Mouse (Mus musculus) kidney, embryonic 15.5 days (tissue): Measurements from ENCODE around the gene Tmem216. TPM values are rescaled to one million over a fixed set of nuclear protein-coding genes. Genes with fewer than 3 reads are reported as not detected.
A peak's percentile ranks its signal among the peaks of the same experiment; 100 is the strongest.

ENCODE experiments used
- ATAC-seq: fragments of 200-750 bp; cut with Nextera tagmentation; replicated peaks from 2 replicates; pipeline ENCODE4 v1.8.0; 2017; ENCODE audit warnings: moderate TSS enrichment; ENCODE audit not compliant: low FRiP score
- H3K27ac ChIP-seq: fragments of 300-500 bp; sonication (generic); 2 replicates; pipeline ENCODE4 v1.5.1; 2015; ENCODE audit warnings: mild to moderate bottlenecking, inconsistent platforms
- H3K27me3 ChIP-seq: fragments of 300-500 bp; sonication (generic); 2 replicates; pipeline ENCODE4 v1.6.1; 2015; ENCODE audit warnings: inconsistent platforms
- H3K36me3 ChIP-seq: fragments of 300-500 bp; sonication (generic); 2 replicates; pipeline ENCODE4 v1.6.1; 2015; ENCODE audit warnings: inconsistent platforms
- H3K4me1 ChIP-seq: fragments of 300-500 bp; sonication (generic); 2 replicates; pipeline ENCODE4 v1.6.1; 2015; ENCODE audit warnings: inconsistent platforms
- H3K4me2 ChIP-seq: fragments of 300-500 bp; sonication (generic); 2 replicates; pipeline ENCODE4 v1.6.1; 2015; ENCODE audit warnings: moderate library complexity, mild to moderate bottlenecking, inconsistent platforms
- H3K4me3 ChIP-seq: fragments of 300-500 bp; sonication (generic); replicated peaks from 2 replicates; pipeline ENCODE4 v1.5.1; 2015; ENCODE audit warnings: mild to moderate bottlenecking, inconsistent platforms
- H3K9ac ChIP-seq: fragments of 300-500 bp; sonication (generic); 2 replicates; pipeline ENCODE4 v1.6.1; 2015; ENCODE audit warnings: mild to moderate bottlenecking, inconsistent platforms
- H3K9me3 ChIP-seq: fragments of 300-500 bp; sonication (generic); replicated peaks from 2 replicates; pipeline ENCODE4 v1.6.1; 2016; ENCODE audit warnings: inconsistent platforms
- WGBS: fragments of 180-500 bp; shearing (Covaris S2); methylation state at CpG from one replicate; pipeline ENCODE4 v1.1.7; 2015; ENCODE audit warnings: mixed read lengths; 5-methylcytosine and 5-hydroxymethylcytosine counted together
- polyA plus RNA-seq: library from polyadenylated mRNA; unstranded; fragments of >200 nt; fragmentation: Nextera tagmentation; extraction: Ambion mirVana; gene quantifications from 2 replicates; pipeline ENCODE4 v1.2.1, GENCODE M21; 2015

Gene Tmem216
- 47.1 and 51.6 TPM in 2 replicates for polyA plus RNA-seq

DNA sequence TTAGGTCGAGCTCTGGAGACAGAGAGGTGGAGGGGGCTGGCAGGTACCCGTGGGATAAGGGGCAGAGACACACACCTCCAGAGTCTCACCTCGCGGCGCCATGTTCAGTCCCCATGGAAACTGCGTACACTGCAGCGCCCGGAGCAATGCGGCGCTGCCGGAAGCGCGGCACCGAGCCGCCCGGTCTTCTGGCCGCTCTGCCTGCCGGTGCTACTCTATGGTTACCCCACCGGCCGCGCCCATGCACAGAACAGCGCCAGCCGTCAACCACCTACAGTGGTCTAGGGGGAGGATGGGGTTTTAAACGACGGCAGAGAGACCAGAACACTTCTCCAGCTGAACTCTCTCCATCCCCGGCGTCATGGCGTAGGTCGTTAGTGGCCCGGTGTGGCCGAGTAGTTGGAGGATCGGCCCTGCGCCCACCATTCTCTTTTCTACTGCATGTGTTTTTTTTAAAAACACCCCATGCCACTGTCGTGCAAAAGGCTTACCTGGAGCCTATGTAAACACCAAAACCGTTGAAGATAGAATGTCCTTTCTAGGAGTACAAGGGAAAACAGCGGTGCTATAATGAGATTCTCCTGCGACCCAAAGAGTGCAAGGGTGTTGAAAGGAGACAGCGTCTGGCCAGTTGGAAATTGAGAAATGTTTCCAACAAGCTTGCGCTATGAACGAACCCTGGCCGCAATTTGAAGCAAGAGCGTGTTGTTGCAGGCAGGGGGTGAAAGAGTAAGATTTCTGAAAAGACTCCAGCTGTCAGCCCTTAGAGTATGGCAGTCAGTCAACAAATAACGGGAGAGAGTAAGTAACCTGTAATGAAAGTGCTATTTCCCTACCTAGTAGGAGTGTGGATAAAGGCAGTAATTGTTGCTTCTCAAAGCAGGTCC, at the start of gene Tmem216:
Tmem216 (minus strand) TSS at position 615 of the 887 bp plus-strand sequence.
- H3K9ac ChIP-seq: peak within 1 kb of the TSS; percentile 61
- H3K27me3 ChIP-seq: no peaks in the 10 kb centered on the region
- H3K36me3 ChIP-seq: peaks cover 18% of the 10 kb centered on the region
- peak within 1 kb of the TSS; percentile 72 for H3K4me2 ChIP-seq
- WGBS: 1% methylated on average over 43 of the region's 43 CpGs
- peak within 1 kb of the TSS; percentile 72 for H3K4me3 ChIP-seq
- peak within 1 kb of the TSS; percentile 77 for H3K27ac ChIP-seq
- peak; percentile 97 for ATAC-seq
- peaks cover 15% of the 10 kb centered on the region for H3K4me1 ChIP-seq
- no peaks in the 10 kb centered on the region for H3K9me3 ChIP-seq

DNA sequence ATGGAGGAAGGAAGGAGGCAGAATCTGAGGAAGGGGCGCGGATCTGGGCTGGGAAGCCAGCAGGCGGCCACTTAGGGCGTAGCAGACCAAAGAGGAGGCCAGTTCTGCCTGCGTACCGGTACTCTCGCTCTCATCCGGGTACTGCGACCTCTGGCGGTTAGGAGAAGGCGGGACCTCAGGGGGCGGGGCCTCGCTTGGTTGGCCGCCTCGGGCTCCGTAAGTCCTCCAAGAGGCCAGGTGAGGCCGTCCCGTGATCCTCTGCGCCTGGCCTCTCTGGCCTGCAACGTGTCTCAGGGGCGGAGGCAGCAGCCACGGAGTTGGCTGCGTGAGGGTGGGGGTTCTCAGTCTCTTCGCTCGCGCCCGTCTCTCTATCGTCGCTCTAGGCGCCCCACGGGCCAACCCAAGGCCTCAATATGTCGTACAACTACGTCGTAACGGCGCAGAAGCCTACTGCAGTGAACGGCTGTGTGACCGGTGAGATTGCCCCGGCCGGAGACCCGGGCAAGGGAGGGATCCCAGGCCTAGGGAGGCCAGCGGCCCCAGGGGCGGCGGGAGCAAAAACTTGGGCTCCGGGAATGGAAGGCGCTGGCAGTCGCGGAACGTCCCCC, 49.4 kb upstream of the Tmem216 start, which contains the start of the genes Ddb1 and Tkfc:
Ddb1 (plus strand) TSS at position 35 of the 608 bp plus-strand sequence.
Tkfc (minus strand) TSS at position 362 of the 608 bp plus-strand sequence.
- Histone ChIP-seq H3K9me3 (no peaks in the 10 kb centered on the region), H3K27me3 (no peaks in the 10 kb centered on the region), H3K9ac (peak within 1 kb of the TSS; percentile 99), H3K36me3 (peaks cover 39% of the 10 kb centered on the region), H3K4me2 (peak within 1 kb of the TSS; percentile 72), H3K4me3 (peak within 1 kb of the TSS; percentile 99), H3K27ac (peak within 1 kb of the TSS; percentile 97), H3K4me1 (peaks cover 46% of the 10 kb centered on the region)
- peak; percentile 98 for ATAC-seq
- WGBS: under 1% methylated on average over 49 of the region's 49 CpGs

DNA sequence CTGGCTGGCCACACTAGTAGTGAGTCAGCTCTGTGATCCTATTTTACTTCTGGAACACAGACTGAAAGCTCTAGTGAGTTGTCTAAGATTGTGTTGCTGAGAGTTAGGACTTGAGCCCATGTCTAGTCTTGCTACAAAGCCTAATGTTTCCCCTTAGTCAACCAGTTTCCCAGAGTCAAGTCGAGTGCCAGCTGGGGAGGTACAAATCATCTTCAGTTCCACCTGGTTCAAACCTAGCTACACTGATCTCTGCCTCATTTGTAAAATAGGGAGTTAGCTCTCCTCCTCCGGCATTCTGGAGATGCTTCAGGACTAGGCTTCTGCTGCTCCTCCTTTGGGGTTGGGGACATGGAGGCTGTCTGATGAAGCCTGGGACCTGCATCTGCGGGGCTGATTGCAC, 48.5 kb upstream of the Tmem216 start:
- no peaks in the 10 kb centered on the region for H3K27me3 ChIP-seq
- H3K36me3 ChIP-seq: peaks cover 39% of the 10 kb centered on the region
- H3K9ac ChIP-seq: peak overlapping the region; percentile 71
- ATAC-seq: no peak
- H3K4me3 ChIP-seq: peak overlapping the region; percentile 99
- peak overlapping the region; percentile 72 for H3K4me2 ChIP-seq
- peak overlapping the region; percentile 97 for H3K27ac ChIP-seq
- H3K9me3 ChIP-seq: no peaks in the 10 kb centered on the region
- H3K4me1 ChIP-seq: peaks cover 46% of the 10 kb centered on the region
- WGBS: 31% methylated on average over 3 of the region's 3 CpGs

DNA sequence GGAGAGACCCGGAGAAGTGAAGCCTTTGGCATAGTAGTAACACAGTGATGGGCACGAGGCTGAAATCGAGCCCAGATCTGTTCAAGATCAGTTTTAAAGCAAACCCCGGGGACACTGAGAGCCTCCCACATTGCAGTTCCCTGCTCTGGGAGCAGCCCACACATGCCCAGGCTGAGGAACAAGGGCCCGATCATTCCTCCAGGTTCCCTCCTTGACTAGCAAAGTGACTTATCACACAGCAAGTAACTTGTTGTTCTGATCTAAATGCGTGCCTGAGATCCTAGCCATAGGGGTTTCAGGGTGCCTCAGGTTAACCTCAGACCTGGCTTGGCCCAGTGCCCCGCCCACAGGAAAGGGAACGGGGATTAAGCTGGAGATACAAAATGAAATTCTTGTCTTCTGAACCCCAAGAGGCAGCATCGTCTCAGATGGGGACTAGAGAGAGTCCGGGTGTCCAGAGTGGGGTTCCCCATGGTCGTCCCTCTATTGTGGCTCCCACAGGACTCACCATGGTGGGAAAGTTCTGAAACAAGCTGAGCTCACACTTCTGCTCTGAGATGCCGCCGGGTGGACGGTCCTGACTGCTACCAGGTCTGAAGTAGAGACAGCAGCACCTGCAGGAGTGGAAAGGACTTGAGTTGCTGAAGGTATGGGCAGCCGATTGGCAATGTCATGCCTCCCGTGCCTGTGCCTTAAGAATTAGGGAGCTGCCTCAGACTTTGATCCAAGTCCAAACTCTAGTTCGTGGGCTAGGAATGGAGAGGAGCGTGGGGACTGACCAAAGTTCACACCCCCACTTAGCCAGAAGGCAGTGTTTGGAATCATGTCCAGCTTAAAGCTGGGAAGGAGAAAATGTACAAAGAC, 47.9 kb upstream of the Tmem216 start:
- peak overlapping the region; percentile 72 for H3K4me2 ChIP-seq
- peaks cover 38% of the 10 kb centered on the region for H3K36me3 ChIP-seq
- H3K4me1 ChIP-seq: peaks cover 46% of the 10 kb centered on the region
- peak overlapping the region; percentile 97 for H3K27ac ChIP-seq
- ATAC-seq: no peak
- 73% methylated on average over 18 of the region's 18 CpGs for WGBS
- H3K27me3 ChIP-seq: no peaks in the 10 kb centered on the region
- peak overlapping the region; percentile 34; the same call in 1 of the 2 replicates for H3K4me3 ChIP-seq
- H3K9ac ChIP-seq: peak overlapping the region; percentile 71
- no peaks in the 10 kb centered on the region for H3K9me3 ChIP-seq

DNA sequence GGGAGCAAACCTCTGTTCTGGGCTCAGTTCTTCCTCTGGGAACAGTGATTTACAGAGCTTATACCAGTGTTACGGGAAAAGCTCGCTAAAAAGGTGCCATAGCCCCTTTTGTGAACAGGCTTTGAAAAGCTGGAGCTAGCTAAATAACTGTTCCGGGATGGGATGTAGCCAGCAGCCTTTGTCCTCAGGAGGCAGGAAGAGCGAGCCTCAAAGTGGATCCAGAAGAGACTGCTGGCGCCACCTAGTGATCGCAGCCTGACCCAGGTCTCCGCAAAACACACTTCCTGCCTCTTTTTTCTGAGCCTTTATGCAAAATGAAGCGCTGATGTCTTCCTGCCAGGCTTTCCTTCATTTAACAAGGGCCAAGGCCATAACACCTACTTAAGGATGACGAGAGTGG, 46.7 kb upstream of the Tmem216 start:
- Histone ChIP-seq H3K4me3 (peak overlapping the region; percentile 34), H3K36me3 (peaks cover 36% of the 10 kb centered on the region), H3K4me1 (peaks cover 42% of the 10 kb centered on the region), H3K27ac (peak overlapping the region; percentile 97), H3K9ac (peak overlapping the region; percentile 35), H3K4me2 (peak overlapping the region; percentile 72), H3K9me3 (no peaks in the 10 kb centered on the region), H3K27me3 (no peaks in the 10 kb centered on the region)
- ATAC-seq: peak; percentile 55
- WGBS: 2% methylated on average over 9 of the region's 9 CpGs

DNA sequence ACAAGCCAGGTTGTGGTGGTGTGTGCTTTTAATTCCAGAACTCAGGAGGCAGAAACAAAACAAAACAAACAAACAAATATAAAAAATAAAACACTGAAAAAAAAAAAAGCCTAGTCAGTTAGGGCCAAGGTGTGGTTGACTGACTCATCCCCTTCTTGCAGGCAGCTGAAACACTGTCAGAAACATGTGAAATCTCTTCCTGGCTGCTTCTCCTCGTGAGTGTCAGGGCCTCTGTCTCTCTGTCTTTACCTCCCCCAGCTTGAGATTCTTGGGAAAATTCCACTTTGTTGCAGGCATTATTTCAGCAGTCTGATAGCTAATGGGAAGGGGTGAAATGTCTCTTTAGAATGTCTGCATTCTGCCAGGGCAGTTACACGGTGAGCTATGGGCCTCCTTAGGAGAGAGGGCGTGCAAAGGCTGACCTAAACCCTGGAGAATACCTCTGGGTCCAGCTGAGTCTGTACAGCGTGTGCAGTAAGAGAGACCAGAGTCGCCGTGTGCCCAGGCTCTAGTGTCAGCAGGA, 46.3 kb upstream of the Tmem216 start:
- H3K36me3 ChIP-seq: peaks cover 36% of the 10 kb centered on the region
- no peak for ATAC-seq
- H3K4me2 ChIP-seq: peak overlapping the region; percentile 72
- peak overlapping the region; percentile 97 for H3K27ac ChIP-seq
- H3K4me3 ChIP-seq: peak overlapping the region; percentile 34
- peaks cover 42% of the 10 kb centered on the region for H3K4me1 ChIP-seq
- H3K9me3 ChIP-seq: no peaks in the 10 kb centered on the region
- H3K9ac ChIP-seq: peak overlapping the region; percentile 35
- 4% methylated on average over 6 of the region's 6 CpGs for WGBS
- H3K27me3 ChIP-seq: no peaks in the 10 kb centered on the region

DNA sequence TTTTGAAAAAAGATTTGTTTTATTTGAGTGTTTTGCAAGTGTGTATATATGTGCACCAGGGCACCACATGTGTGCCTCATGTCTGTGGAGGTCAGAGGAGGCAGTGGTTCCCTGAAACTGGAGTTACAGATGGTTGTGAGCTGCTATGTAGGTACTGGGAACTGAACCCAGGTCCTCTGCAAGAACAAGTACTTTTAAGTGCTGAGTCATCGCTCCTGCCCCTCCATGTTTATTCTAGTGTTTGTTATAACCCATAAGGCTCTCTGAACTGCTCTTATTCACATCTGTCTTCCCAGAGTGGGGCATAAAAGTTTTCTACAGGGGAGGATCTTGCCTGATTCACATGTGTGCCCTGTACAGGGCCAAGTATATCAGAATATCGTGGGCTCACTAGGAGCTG, 43.6 kb upstream of the Tmem216 start:
- Histone ChIP-seq H3K4me2 (no peak overlapping the region), H3K9ac (no peak overlapping the region), H3K36me3 (peaks cover 54% of the 10 kb centered on the region), H3K9me3 (no peaks in the 10 kb centered on the region), H3K4me1 (peaks cover 29% of the 10 kb centered on the region), H3K4me3 (no peak overlapping the region), H3K27ac (no peak overlapping the region), H3K27me3 (no peaks in the 10 kb centered on the region)
- ATAC-seq: no peak
- 90% methylated on average over 2 of the region's 2 CpGs for WGBS

DNA sequence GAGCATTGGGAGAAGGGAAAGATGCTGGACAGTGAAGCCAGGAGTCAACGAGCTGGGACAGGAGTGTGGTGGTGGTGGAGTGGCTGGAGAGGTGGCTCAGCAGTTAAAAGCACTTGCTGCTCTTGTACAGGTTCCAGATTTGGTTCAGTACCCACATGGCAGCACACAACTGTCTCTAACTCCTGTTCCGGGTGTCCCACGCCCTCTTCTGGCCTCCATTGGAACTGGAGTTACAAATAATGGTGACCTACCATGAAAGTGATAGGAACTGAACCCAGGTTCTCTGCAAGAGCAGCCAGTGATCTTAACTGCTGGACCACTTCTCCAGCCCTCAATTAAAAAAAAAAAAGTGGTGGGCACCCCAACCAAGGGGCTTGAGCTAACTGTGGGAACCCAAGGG, 42.1 kb upstream of the Tmem216 start:
- WGBS: 47% methylated on average over 3 of the region's 3 CpGs
- H3K4me3 ChIP-seq: no peak overlapping the region

DNA sequence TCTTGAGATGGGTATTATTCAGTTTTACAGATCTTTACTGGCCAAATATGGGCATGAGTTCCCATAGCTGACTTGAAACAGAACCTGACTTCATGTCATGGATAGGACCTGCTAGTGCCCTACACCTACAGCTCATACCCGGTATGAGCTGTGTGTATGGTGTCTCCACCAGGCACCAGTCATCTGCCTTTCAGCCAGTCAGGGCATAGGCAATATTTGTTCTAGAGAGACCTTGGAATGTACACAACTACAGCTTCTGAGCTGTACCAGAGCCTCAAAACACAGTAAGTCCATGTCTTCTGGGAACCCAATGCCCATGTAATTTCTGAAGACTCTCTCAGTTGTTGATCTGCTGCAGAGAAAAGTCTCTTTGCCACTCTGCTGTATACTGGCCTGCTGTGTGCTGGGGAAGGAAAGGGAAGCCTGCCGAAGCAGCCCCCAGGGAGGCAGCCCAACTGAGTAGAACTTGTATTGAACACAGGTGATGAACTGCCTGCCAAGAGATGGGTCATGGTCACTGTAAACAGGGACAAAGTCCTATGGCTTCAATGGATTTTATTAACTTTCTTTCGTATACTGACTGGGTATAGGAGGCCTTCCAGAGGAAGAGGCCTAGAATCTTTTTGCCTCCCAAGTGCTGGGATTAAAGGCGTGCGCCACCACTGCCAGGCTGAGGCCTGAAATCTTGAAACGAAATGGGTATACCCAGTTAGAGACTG, 35.8 kb upstream of the Tmem216 start:
- Histone ChIP-seq H3K9ac (no peak overlapping the region), H3K4me2 (no peak overlapping the region), H3K4me3 (no peak overlapping the region), H3K27me3 (no peaks in the 10 kb centered on the region), H3K4me1 (no peaks in the 10 kb centered on the region), H3K9me3 (no peaks in the 10 kb centered on the region), H3K27ac (no peak overlapping the region), H3K36me3 (peaks cover 45% of the 10 kb centered on the region)
- WGBS: 88% methylated on average over 6 of the region's 6 CpGs
- no peak for ATAC-seq

More for the DNA sequence above, 42.1 kb upstream of the Tmem216 start:
- ATAC-seq: no peak
- Histone ChIP-seq H3K9ac (no peak overlapping the region), H3K36me3 (peaks cover 66% of the 10 kb centered on the region), H3K9me3 (no peaks in the 10 kb centered on the region), H3K27me3 (no peaks in the 10 kb centered on the region), H3K27ac (no peak overlapping the region), H3K4me1 (peaks cover 15% of the 10 kb centered on the region), H3K4me2 (no peak overlapping the region)

DNA sequence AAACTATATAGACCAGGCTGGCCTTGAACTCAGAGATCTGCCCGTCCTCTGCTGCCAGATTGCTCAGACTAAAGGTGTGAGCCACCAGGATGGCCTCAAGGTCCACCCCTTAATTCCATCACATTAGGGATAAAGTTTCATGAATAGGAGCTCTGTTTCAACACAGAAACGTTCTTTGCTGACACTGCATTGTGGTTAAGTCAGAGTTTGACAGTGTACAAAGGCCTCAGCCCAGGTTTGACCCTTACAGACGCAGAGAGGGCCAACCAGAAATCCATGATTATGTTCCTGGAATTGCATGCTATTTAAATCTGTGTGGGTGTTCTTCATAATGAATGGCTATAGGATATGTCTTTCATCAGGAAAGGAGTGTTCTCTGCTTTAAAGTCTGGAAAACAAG, 34.3 kb upstream of the Tmem216 start:
- no peak overlapping the region for H3K27ac ChIP-seq
- peaks cover 30% of the 10 kb centered on the region for H3K36me3 ChIP-seq
- H3K4me2 ChIP-seq: no peak overlapping the region
- H3K4me3 ChIP-seq: no peak overlapping the region
- no peaks in the 10 kb centered on the region for H3K9me3 ChIP-seq
- WGBS: 65% methylated on average over 3 of the region's 3 CpGs
- no peak for ATAC-seq
- no peak overlapping the region for H3K9ac ChIP-seq
- H3K4me1 ChIP-seq: no peaks in the 10 kb centered on the region
- no peaks in the 10 kb centered on the region for H3K27me3 ChIP-seq
